Mouse (Mus musculus) G1E (cell line): ENCODE results near the gene Myadml2.

Experiments
- CTCF ChIP-seq: IDR thresholded peaks from 2 replicates; pipeline ENCODE4 v1.5.1; 2012; ENCODE audit warnings: low read depth, low read length, inconsistent platforms, mixed read lengths
- GATA1 ChIP-seq: IDR thresholded peaks from 2 replicates; pipeline ENCODE4 v1.6.1; 2012; ENCODE audit warnings: borderline replicate concordance, low read length, inconsistent platforms, mixed read lengths
- POLR2AphosphoS5 ChIP-seq: IDR thresholded peaks from 2 replicates; pipeline ENCODE4 v1.6.1; 2012; ENCODE audit warnings: low read depth, low read length, inconsistent platforms; ENCODE audit not compliant: insufficient replicate concordance
- TAL1 ChIP-seq: conservative IDR thresholded peaks from 2 replicates; pipeline ENCODE4 v1.6.1; 2012; ENCODE audit warnings: low read depth, low read length, inconsistent platforms, mixed read lengths

- no peak for TF ChIP-seq CTCF
- TF ChIP-seq GATA1: no peak
- no peak for TF ChIP-seq POLR2AphosphoS5
- no peak for TF ChIP-seq TAL1
These were observed 32.8 kb downstream of the Myadml2 start for GRCm38 (mm10) chr11:120615167-120615566.
